Mouse (Mus musculus) forebrain, embryonic 14.5 days (tissue): ENCODE data around the gene Pigw. TPM values are rescaled to one million over a fixed set of nuclear protein-coding genes. Genes with fewer than 3 reads are reported as not detected.

Experiments
- ATAC-seq: fragments of 200-750 bp; cut with Nextera tagmentation; 2 replicates; pipeline ENCODE4 v1.8.0; 2017; ENCODE audit warnings: mild to moderate bottlenecking, moderate library complexity
- DNase-seq: peaks from one replicate; pipeline ENCODE4 v3.0.0-alpha.2; 2015; ENCODE audit warnings: low spot score
- H3K27ac ChIP-seq: fragments of 300-500 bp; sonication (generic); 2 replicates; pipeline ENCODE4 v1.5.1; 2014; ENCODE audit warnings: low read depth, mild to moderate bottlenecking, control low read depth, low read length, moderate library complexity
- H3K27me3 ChIP-seq: fragments of 300-500 bp; sonication (generic); replicated peaks from 2 replicates; pipeline ENCODE4 v1.6.1; 2014; ENCODE audit warnings: low read length, control low read depth, mixed read lengths; ENCODE audit not compliant: control insufficient read depth, insufficient read depth
- H3K36me3 ChIP-seq: fragments of 300-500 bp; sonication (generic); 2 replicates; pipeline ENCODE4 v1.6.1; 2014; ENCODE audit warnings: low read length, control low read depth; ENCODE audit not compliant: control insufficient read depth, insufficient read depth
- H3K4me1 ChIP-seq: fragments of 300-500 bp; sonication (generic); 2 replicates; pipeline ENCODE4 v1.6.1; 2014; ENCODE audit warnings: antibody characterized with exemption, low read length, control low read depth; ENCODE audit not compliant: control insufficient read depth, insufficient read depth
- H3K4me2 ChIP-seq: fragments of 300-500 bp; sonication (generic); 2 replicates; pipeline ENCODE4 v1.6.1; 2014; ENCODE audit warnings: mild to moderate bottlenecking, control low read depth, low read length
- H3K4me3 ChIP-seq: fragments of 300-500 bp; sonication (generic); 2 replicates; pipeline ENCODE4 v1.5.1; 2014; ENCODE audit warnings: low read depth, low read length, control low read depth
- H3K9ac ChIP-seq: fragments of 300-500 bp; sonication (generic); 2 replicates; pipeline ENCODE4 v1.6.1; 2014; ENCODE audit warnings: mild to moderate bottlenecking, low read length, control low read depth, moderate library complexity
- H3K9me3 ChIP-seq: fragments of 300-500 bp; sonication (generic); replicated peaks from 2 replicates; pipeline ENCODE4 v1.6.1; 2016; ENCODE audit warnings: low read length, control low read depth, mixed read lengths; ENCODE audit not compliant: control insufficient read depth
- WGBS: fragments of 180-500 bp; shearing (Covaris S2); extraction: QIAGEN DNeasy Blood & Tissue Kit; methylation state at CpG from one replicate; pipeline ENCODE4 v1.1.7; 2014; 5-methylcytosine and 5-hydroxymethylcytosine counted together
- polyA plus RNA-seq: library from polyadenylated mRNA; unstranded; fragments of >200 nt; fragmentation: Nextera tagmentation; extraction: Ambion mirVana; gene quantifications from 2 replicates; pipeline ENCODE4 v1.2.1, GENCODE M21; 2014

Pigw gene
- polyA plus RNA-seq, 1 experiment from 2014 or later: 3.8 TPM

DNA sequence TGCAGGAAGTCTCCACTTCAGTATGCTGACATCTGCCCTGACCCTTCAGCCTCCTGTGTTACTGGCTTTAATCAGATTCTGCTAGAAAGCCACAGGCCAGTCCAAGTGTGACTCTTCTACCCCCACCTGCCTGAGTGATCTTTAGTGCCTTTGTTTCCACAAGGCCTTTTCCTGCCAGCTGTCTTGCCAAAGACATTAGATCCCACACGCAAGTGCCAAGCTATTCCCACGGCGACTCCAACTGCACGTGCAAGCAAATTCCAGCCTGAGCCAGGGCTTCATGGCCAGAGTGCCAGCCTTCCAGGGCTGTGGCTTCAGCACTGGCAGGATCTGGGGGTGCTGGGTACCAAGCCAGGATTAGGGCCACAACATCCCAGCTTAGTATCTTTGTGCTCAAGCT is 30.3 kb upstream of the Pigw start:
- Histone ChIP-seq H3K4me1 (peaks cover 4% of the 10 kb centered on the region; the same call in 1 of the 2 replicates), H3K4me3 (no peak overlapping the region), H3K9me3 (no peaks in the 10 kb centered on the region), H3K27ac (no peak overlapping the region), H3K36me3 (peaks cover 71% of the 10 kb centered on the region), H3K9ac (no peak overlapping the region), H3K27me3 (no peaks in the 10 kb centered on the region), H3K4me2 (no peak overlapping the region)
- no peak for ATAC-seq
- no peak for DNase-seq
- 80% methylated on average over 4 of the region's 4 CpGs for WGBS

DNA sequence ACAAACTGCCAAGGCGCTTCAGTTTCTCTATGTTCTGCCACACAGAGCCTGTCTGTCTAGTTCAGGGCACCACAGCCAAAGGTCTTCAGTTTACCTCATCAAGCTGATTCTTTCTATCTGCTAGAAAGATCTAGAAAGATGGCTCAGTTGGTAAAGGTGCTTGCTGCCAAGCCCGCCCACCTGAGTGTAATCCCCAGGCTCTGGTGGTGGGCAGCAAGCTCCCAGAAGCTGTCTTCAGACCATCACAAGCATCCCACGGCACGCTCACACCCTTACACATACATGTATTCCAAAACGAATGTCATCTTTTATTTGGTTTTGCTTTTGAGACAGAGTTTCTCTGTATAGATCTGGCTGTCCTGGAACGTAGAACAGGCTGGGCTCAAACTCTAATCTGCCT is 28.4 kb upstream of the Pigw start:
- no peaks in the 10 kb centered on the region for H3K4me1 ChIP-seq
- no peak overlapping the region for H3K4me3 ChIP-seq
- no peak overlapping the region for H3K4me2 ChIP-seq
- no peak for DNase-seq
- 93% methylated on average over 6 of the region's 6 CpGs for WGBS
- no peak overlapping the region for H3K27ac ChIP-seq
- no peaks in the 10 kb centered on the region for H3K27me3 ChIP-seq
- H3K9me3 ChIP-seq: no peaks in the 10 kb centered on the region
- no peak for ATAC-seq
- H3K9ac ChIP-seq: no peak overlapping the region
- H3K36me3 ChIP-seq: peaks cover 90% of the 10 kb centered on the region

DNA sequence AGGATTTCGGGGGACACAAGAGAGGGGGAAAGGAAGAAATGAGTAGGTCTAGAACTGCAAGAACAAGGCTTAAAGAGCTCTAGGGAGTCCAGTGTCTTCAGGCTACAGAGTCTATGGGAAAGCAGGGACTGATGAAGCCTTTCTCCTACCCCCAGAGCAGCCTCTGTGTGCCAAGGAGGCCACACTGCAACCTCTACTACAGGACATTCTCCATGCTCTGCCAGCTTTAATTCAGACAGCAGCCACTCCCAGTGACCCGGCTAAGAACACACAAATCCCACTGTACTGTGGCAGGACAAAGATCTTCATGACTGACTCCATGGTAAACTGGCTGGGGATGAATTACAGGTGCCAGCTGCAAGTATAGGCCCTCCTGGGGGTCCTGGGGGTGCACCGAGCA is 27.0 kb upstream of the Pigw start:
- DNase-seq (no peak), ATAC-seq (no peak)
- H3K9ac ChIP-seq: no peak overlapping the region
- no peak overlapping the region for H3K4me3 ChIP-seq
- H3K4me1 ChIP-seq: no peaks in the 10 kb centered on the region
- WGBS: 81% methylated on average over 3 of the region's 3 CpGs
- H3K27ac ChIP-seq: no peak overlapping the region
- no peaks in the 10 kb centered on the region for H3K27me3 ChIP-seq
- no peak overlapping the region for H3K4me2 ChIP-seq
- no peaks in the 10 kb centered on the region for H3K9me3 ChIP-seq
- H3K36me3 ChIP-seq: peaks cover 94% of the 10 kb centered on the region

DNA sequence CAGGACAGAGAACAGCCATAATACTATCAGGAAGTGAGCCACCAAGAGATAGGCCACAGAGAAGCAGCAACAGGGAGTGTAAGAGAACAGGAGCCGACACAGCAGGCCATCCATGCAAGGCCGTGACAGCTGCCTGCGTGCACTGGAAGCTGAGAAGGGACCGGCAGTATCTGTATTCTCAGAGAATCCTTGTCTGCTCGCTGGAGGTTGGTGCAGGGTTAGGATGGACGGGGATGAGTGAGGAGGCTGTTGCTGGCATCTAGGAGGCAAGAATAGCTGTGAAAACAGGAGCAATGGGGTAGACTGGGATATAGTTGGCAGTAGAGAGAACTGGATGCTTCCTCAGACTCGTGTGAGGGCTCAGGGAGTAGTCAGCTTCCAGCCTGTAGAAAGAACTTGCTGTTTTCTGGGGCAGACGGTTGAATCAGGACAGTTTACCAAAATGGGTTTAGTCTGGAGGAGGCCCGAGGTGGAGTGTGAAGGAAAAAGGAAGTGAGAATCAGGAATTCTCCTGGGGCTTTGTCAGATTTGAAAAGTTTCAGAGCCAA is 24.6 kb upstream of the Pigw start:
- H3K4me2 ChIP-seq: no peak overlapping the region
- no peak overlapping the region for H3K4me3 ChIP-seq
- ATAC-seq (no peak), DNase-seq (no peak)
- H3K9ac ChIP-seq: no peak overlapping the region
- H3K27me3 ChIP-seq: no peaks in the 10 kb centered on the region
- H3K27ac ChIP-seq: no peak overlapping the region
- H3K36me3 ChIP-seq: peaks cover 93% of the 10 kb centered on the region
- 91% methylated on average over 9 of the region's 9 CpGs for WGBS
- no peaks in the 10 kb centered on the region for H3K9me3 ChIP-seq
- H3K4me1 ChIP-seq: no peaks in the 10 kb centered on the region

DNA sequence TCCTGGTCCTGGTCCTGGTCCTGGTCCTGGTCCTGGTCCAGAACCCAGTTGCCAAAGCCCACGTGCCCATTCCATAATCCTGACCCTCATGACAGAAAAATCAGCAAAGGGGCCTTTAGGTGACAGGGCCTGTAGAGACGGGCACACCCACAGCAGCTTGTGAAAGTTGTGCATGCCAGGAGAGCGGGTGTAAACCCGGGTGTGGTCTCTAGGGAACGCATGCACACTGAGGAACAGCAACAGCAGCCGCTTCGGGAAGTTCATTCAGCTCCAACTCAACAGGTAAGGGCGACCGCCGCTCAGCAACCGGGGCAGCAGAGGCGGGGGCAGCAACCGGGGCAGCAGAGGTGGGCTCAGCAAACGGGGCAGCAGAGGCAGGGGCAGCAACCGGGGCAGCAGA is 13.0 kb upstream of the Pigw start:
- Histone ChIP-seq H3K27ac (no peak overlapping the region), H3K27me3 (no peaks in the 10 kb centered on the region), H3K36me3 (peaks cover 54% of the 10 kb centered on the region), H3K4me3 (no peak overlapping the region), H3K4me1 (no peaks in the 10 kb centered on the region), H3K9me3 (no peaks in the 10 kb centered on the region), H3K4me2 (no peak overlapping the region), H3K9ac (no peak overlapping the region)
- WGBS: 94% methylated on average over 15 of the region's 15 CpGs
- DNase-seq (no peak), ATAC-seq (no peak)

DNA sequence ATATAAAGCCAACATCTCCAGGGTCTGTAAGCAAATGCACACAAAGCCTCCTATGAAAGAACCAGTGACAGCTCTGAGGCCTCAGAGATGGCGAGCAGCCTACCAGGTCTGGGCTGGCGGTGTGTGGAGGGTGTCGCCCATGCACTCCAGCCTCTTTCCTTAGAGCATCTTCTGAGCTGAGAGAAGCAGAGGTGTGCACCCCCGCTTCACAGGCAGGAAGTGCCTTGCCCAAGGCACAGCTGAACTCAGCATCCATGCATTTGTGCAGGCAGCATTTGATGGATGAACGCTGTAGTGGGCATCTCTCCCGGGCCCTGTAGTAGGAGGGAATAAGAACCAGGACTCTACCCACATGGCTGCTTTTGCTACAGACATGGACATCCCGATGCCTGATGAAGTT is 11.6 kb upstream of the Pigw start:
- no peak for DNase-seq

DNA sequence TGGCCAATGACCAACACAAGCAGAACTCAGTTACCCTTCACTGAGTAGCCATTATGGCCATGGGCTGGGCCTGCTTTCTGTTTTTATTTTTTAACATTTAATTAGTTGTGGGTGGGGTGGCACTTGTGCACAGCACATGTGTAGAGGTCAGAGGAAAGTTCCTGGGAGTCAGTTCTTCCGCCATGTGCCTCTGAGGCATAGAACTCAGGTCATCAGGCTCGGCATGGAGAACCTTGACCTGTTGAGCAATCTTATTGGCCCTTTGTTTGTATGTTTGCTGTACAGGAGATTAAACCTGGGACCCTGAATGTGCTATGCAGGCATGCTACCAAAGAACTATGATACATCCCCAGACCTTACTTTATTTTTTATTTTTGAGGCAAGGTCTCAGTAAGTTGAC is 9.4 kb upstream of the Pigw start:
- no peak for DNase-seq
- Histone ChIP-seq H3K27ac (no peak overlapping the region), H3K4me2 (no peak overlapping the region), H3K27me3 (no peaks in the 10 kb centered on the region), H3K4me3 (no peak overlapping the region), H3K9ac (no peak overlapping the region), H3K36me3 (peaks cover 56% of the 10 kb centered on the region), H3K4me1 (no peaks in the 10 kb centered on the region), H3K9me3 (no peaks in the 10 kb centered on the region)
- no peak for ATAC-seq
- WGBS: 94% methylated on average over 2 of the region's 2 CpGs

More for the DNA sequence above, 11.6 kb upstream of the Pigw start:
- H3K27ac ChIP-seq: no peak overlapping the region
- no peak overlapping the region for H3K9ac ChIP-seq
- H3K4me2 ChIP-seq: no peak overlapping the region
- no peak overlapping the region for H3K4me3 ChIP-seq
- ATAC-seq: no peak
- H3K4me1 ChIP-seq: no peaks in the 10 kb centered on the region
- no peaks in the 10 kb centered on the region for H3K27me3 ChIP-seq
- 96% methylated on average over 7 of the region's 7 CpGs for WGBS
- peaks cover 53% of the 10 kb centered on the region for H3K36me3 ChIP-seq
- no peaks in the 10 kb centered on the region for H3K9me3 ChIP-seq

DNA sequence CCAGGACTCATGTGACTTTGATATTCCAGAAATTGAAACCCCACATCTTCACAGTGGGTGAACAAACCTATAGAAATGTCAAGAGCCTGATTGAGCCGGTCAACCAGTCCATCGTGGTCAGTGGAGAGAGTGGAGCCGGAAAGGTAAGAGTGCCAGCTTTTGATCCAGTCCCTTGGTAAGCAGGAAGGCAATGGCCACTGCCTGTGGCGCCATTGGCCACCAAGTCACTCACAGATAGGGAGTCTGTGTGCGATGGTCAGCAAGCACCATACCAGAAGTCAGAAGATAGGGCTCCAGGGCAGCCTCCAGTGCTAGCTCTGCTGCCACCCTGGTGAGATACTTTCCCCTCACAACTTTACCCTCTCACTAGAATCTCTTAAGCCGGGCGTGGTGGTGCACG is 7.9 kb upstream of the Pigw start:
- no peak overlapping the region for H3K9ac ChIP-seq
- H3K9me3 ChIP-seq: no peaks in the 10 kb centered on the region
- no peaks in the 10 kb centered on the region for H3K27me3 ChIP-seq
- no peak overlapping the region for H3K4me3 ChIP-seq
- no peaks in the 10 kb centered on the region for H3K4me1 ChIP-seq
- H3K27ac ChIP-seq: no peak overlapping the region
- H3K36me3 ChIP-seq: peaks cover 55% of the 10 kb centered on the region
- DNase-seq (no peak), ATAC-seq (no peak)
- WGBS: 96% methylated on average over 8 of the region's 8 CpGs
- no peak overlapping the region for H3K4me2 ChIP-seq

DNA sequence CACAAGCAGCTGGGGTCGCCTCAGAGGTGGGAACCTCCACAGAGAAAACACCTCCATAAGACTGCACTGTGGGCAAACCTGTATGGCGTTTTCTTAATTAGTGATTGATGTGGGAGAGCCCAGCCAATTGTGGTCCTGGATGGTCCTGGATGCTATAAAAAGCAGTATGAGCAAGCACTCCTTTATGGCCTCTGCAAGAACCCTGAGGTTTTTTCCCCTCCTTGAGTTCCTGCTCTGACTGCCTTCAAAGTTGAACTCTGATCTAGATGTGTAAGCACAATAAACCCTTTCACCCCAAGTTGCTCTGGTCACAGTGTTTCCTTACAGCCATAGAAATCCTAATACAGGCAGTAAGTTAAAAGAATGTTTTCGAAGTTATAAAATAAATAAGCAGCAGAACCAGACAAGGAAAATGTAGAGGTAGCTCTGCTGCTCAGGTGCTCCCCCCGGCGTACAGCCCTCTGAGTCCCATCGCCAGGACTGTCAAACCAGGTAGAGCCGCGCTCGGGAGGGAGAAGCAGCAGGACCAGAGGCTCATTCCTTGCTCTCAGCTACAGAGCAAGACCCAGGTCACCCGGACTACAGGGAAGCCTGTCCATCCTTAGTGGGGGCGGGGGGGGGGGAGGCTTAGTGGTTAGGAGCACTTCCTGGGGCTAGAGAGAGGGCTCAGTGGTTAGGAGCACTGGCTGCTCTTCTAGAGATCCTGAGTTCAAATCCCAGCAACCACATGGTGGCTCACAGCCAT is 6.9 kb upstream of the Pigw start:
- Histone ChIP-seq H3K9me3 (no peaks in the 10 kb centered on the region), H3K4me2 (no peak overlapping the region), H3K27ac (no peak overlapping the region), H3K27me3 (no peaks in the 10 kb centered on the region), H3K4me3 (no peak overlapping the region), H3K36me3 (peaks cover 52% of the 10 kb centered on the region), H3K4me1 (no peaks in the 10 kb centered on the region), H3K9ac (no peak overlapping the region)
- WGBS: 89% methylated on average over 11 of the region's 11 CpGs
- no peak for DNase-seq
- ATAC-seq: no peak
